8 mouse cellular contexts compared by ENCODE assay signal in the genomic region with DNA sequence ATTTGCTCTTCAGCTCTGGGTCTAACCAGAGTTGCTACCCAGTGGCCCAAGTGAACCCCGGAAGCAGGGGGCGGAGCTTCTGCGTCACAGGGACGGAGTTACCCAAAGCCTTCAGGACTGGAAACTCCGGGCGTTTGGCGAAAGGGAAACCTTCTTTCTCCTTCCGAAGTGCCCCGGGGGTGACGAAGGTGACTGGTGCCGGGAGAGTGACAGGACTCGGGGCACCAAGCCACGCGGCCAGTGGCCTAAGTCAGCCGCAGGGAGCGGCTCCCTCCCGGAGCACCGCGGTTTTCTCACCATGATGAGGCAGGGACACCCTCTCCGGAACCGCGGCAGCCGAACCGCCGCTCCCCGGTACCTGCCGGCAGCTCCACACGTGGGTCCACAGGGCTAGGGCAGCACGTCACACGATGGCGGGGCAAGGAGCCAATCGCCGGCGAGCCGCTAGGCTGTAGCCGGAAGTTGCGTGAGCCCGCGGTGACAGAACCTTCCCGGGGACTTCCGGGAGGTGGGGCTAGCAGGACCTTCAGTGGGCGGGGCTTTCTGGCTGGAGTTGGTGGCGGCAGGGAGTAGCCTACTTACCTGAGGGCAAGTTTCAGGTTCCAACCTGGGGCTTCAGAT. TPM values are rescaled to one million over a fixed set of nuclear protein-coding genes. Genes with fewer than 3 reads are reported as not detected.
DNase-seq lines count a peak whose midpoint lies in the region; ATAC-seq lines count a peak whose summit lies in the region.

Gene Ltv1, minus strand, starts transcription at position 438 of the 621 bp plus-strand sequence.

- WGBS in forebrain, embryonic 14.5 days, result under 1% methylated on average over 43 of the region's 43 CpGs
- WGBS in neural tube, embryonic 15.5 days, result under 1% methylated on average over 43 of the region's 43 CpGs

- 0 out of 2 replicates have a peak, but pooled peaks cover 2% of the 10 kb centered on the region for H3K4me1 ChIP-seq in forebrain, embryonic 14.5 days (ENCODE audit: control insufficient read depth, insufficient read depth, low read length)
- H3K4me1 ChIP-seq in neural tube, embryonic 15.5 days, result peaks cover 7% of the 10 kb centered on the region

- no peaks in the 10 kb centered on the region for H3K27me3 ChIP-seq in forebrain, embryonic 14.5 days (replicated peaks; ENCODE audit: control insufficient read depth, insufficient read depth, low read length)
- no peaks in the 10 kb centered on the region for H3K27me3 ChIP-seq in neural tube, embryonic 15.5 days (replicated peaks)

- no peaks in the 10 kb centered on the region for H3K9me3 ChIP-seq in forebrain, embryonic 14.5 days (replicated peaks; ENCODE audit: control insufficient read depth, low read length)
- H3K9me3 ChIP-seq in neural tube, embryonic 15.5 days (replicated peaks), result no peaks in the 10 kb centered on the region

- peak within 1 kb of the TSS; percentile 62 for H3K4me2 ChIP-seq in forebrain, embryonic 14.5 days (ENCODE audit: low read length)
- H3K4me2 ChIP-seq in neural tube, embryonic 15.5 days, result peak within 1 kb of the TSS; percentile 71

- H3K36me3 ChIP-seq in forebrain, embryonic 14.5 days (ENCODE audit: control insufficient read depth, insufficient read depth, low read length), result peaks cover 20% of the 10 kb centered on the region
- peaks cover 13% of the 10 kb centered on the region for H3K36me3 ChIP-seq in neural tube, embryonic 15.5 days

- peak within 1 kb of the TSS; percentile 77 for H3K9ac ChIP-seq in forebrain, embryonic 14.5 days (ENCODE audit: low read length)
- peak within 1 kb of the TSS; percentile 82 for H3K9ac ChIP-seq in neural tube, embryonic 15.5 days (replicated peaks)

- peak within 1 kb of the TSS; percentile 44; the same call in 1 of the 2 replicates for H3K27ac ChIP-seq in forebrain, embryonic 14.5 days (ENCODE audit: low read depth, low read length)
- peak within 1 kb of the TSS; percentile 79 for H3K27ac ChIP-seq in neural tube, embryonic 15.5 days (replicated peaks)

- intact Hi-C loops in heart, postnatal 14 days (cut with DNase I), result no loop called here

- peak; percentile 93 for DNase-seq in ES-CJ7 (ENCODE audit: low read depth, low spot score)
- peak; percentile 95 for DNase-seq in cerebellum, adult 11 months
- DNase-seq in forebrain, embryonic 14.5 days (ENCODE audit: low spot score), result peak; percentile 98
- peak; percentile 95 to 98 for DNase-seq in heart, postnatal 14 days
- DNase-seq in layer of hippocampus, adult 11-12 months (ENCODE audit: low spot score), result peak; percentile 96
- DNase-seq in lung, adult 18-20 months, result peak; percentile 97 to 98
- DNase-seq in testis, postnatal 14 days (ENCODE audit: low spot score), result peak; percentile 96

- peak; percentile 100 for ATAC-seq in forebrain, embryonic 14.5 days
- ATAC-seq in neural tube, embryonic 15.5 days (ENCODE audit: low FRiP score), result peak; percentile 100

- H3K4me3 ChIP-seq in forebrain, embryonic 14.5 days (ENCODE audit: low read depth, low read length), result peak within 1 kb of the TSS; percentile 91
- peak within 1 kb of the TSS; percentile 99 for H3K4me3 ChIP-seq in neural tube, embryonic 15.5 days (replicated peaks)

RNA-seq across cellular contexts. Expression of gene Ltv1, which starts in this region (rescaled TPM):
- polyA plus RNA-seq in forebrain, embryonic 14.5 days (2014; fragmentation: Nextera tagmentation; extraction: Ambion mirVana), result 37.3 and 38.8 TPM in 2 replicates
- total RNA-seq in heart, postnatal 14 days (2021), result 10 to 100 TPM; 19.9 to 20.1 TPM
- polyA plus RNA-seq in neural tube, embryonic 15.5 days (2015; fragmentation: Nextera tagmentation; extraction: Ambion mirVana), result 32.5 and 42.3 TPM in 2 replicates

Comparison
In these comparisons a context has a peak if more than half of its experiments do, and no peak if none do; other contexts are left out.
1. Peak in every context shown above with its lines: DNase-seq, ATAC-seq, H3K4me3 ChIP-seq and H3K27ac ChIP-seq.